Mouse (Mus musculus) forebrain, embryonic 10.5 days (tissue): ENCODE results near the gene Dlgap3. TPM values are rescaled to one million over a fixed set of nuclear protein-coding genes. Genes with fewer than 3 reads are reported as not detected.

Source experiments
- DNase-seq: peaks from one replicate; pipeline ENCODE4 v3.0.0-alpha.2; 2017; ENCODE audit warnings: low spot score; ENCODE audit errors: extremely low spot score
- H3K27ac ChIP-seq: fragments of 300-500 bp; sonication (generic); 2 replicates; pipeline ENCODE4 v1.5.1; 2016; ENCODE audit warnings: mild to moderate bottlenecking
- H3K27me3 ChIP-seq: fragments of 300-500 bp; sonication (generic); 2 replicates; pipeline ENCODE4 v1.6.1; 2016; ENCODE audit warnings: mild to moderate bottlenecking; ENCODE audit not compliant: poor library complexity, severe bottlenecking
- H3K36me3 ChIP-seq: fragments of 300-500 bp; sonication (generic); replicated peaks from 2 replicates; pipeline ENCODE4 v1.6.1; 2016; ENCODE audit warnings: mild to moderate bottlenecking, moderate library complexity
- H3K4me1 ChIP-seq: fragments of 300-500 bp; sonication (generic); 2 replicates; pipeline ENCODE4 v1.6.1; 2016
- H3K4me3 ChIP-seq: fragments of 300-500 bp; sonication (generic); 2 replicates; pipeline ENCODE4 v1.5.1; 2016; ENCODE audit warnings: mild to moderate bottlenecking, moderate library complexity
- H3K9me3 ChIP-seq: fragments of 300-500 bp; sonication (generic); 2 replicates; pipeline ENCODE4 v1.6.1; 2016; ENCODE audit warnings: mild to moderate bottlenecking, moderate library complexity
- WGBS: fragments of 180-500 bp; shearing (Covaris S2); methylation state at CpG from one replicate; pipeline ENCODE4 v1.1.7; 2016; 5-methylcytosine and 5-hydroxymethylcytosine counted together
- polyA plus RNA-seq: library from polyadenylated mRNA; unstranded; fragments of >200 nt; fragmentation: Nextera tagmentation; extraction: Ambion mirVana; gene quantifications from 2 replicates; pipeline ENCODE4 v1.2.1, GENCODE M21; 2016

Gene Dlgap3
- polyA plus RNA-seq, 1 experiment from 2014 or later, result 1.0 TPM

DNA sequence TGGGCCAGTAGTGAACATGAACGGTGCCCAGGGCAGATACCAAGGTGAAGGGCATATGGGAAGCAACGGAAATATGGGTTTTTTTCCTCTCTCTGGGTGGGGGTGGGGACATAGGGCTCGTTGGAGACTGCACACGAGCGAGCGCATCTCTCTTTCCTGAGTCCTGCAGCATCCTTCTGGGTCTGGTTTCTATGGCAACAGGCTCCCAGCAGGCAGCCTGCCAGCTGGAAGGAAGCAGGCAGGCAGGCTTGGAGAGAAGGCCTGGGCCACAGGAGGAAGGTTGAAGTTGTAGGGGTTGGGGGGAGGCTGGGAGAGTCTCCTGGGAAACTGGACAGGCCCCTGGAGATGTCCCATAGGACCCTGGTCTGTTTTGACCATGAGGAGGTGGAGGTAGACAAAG, 63.0 kb downstream of the Dlgap3 start:
- Histone ChIP-seq H3K9me3 (no peaks in the 10 kb centered on the region), H3K27me3 (peaks cover 60% of the 10 kb centered on the region), H3K4me3 (no peak overlapping the region), H3K36me3 (no peaks in the 10 kb centered on the region), H3K4me1 (peaks cover 40% of the 10 kb centered on the region), H3K27ac (0 out of 2 replicates have a peak overlapping the region, but pooled peaks have one; percentile 48)
- WGBS, result 29% methylated on average over 6 of the region's 6 CpGs
- no peak for DNase-seq

DNA sequence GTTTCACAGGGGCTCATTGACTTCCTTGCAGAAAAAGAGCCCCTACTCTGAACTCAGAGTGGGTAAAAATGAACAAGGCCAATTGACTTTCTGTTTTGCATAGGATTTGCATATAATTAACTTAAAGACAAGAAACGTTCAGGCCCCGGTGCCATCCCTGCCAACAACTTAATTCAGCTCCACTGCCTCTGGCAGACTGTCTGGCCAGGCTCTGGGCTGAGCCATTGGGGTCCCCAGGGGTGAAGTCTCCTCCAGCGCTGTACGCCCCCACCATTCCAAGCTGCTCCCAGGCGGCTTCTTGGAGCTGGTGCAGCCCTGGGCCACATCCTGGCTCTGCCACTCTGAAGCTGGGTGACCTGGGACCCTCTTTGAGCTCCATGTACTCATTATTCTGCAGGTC, 63.5 kb downstream of the Dlgap3 start:
- no peak for DNase-seq
- H3K9me3 ChIP-seq, result no peaks in the 10 kb centered on the region
- 0 out of 2 replicates have a peak overlapping the region, but pooled peaks have one; percentile 48 for H3K27ac ChIP-seq
- peaks cover 40% of the 10 kb centered on the region for H3K4me1 ChIP-seq
- H3K4me3 ChIP-seq, result no peak overlapping the region
- peaks cover 60% of the 10 kb centered on the region for H3K27me3 ChIP-seq
- 66% methylated on average over 5 of the region's 5 CpGs for WGBS
- H3K36me3 ChIP-seq, result no peaks in the 10 kb centered on the region

DNA sequence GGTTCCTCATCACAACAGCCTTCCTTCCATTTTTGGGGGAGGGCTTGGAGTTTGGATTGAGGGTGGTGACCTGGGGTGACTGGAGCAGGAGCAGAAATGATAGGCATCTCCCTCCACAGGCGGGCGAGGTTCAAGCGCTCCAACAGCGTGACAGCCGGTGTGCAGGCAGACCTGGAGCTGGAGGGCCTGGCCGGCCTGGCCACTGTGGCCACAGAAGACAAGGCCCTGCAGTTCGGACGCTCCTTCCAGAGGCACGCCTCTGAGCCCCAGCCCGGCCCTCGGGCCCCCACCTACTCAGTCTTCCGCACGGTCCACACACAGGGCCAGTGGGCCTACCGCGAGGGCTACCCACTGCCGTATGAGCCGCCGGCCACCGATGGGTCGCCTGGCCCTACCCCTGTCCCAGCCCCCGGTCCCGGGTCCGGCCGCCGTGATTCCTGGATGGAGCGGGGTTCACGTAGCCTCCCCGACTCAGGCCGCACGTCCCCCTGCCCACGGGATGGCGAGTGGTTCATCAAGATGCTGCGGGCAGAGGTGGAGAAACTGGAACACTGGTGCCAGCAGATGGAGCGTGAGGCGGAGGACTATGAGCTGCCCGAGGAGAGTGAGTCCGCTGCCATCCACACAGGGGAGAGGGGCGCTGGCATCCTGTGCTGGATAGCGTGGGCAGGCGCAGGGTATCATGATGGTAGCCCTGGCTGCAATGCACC, 64.6 kb downstream of the Dlgap3 start:
- H3K4me1 ChIP-seq, result peaks cover 40% of the 10 kb centered on the region
- no peak overlapping the region for H3K27ac ChIP-seq
- no peaks in the 10 kb centered on the region for H3K9me3 ChIP-seq
- DNase-seq, result no peak
- WGBS, result 89% methylated on average over 40 of the region's 40 CpGs
- no peaks in the 10 kb centered on the region for H3K36me3 ChIP-seq
- H3K4me3 ChIP-seq, result no peak overlapping the region
- peaks cover 56% of the 10 kb centered on the region for H3K27me3 ChIP-seq

DNA sequence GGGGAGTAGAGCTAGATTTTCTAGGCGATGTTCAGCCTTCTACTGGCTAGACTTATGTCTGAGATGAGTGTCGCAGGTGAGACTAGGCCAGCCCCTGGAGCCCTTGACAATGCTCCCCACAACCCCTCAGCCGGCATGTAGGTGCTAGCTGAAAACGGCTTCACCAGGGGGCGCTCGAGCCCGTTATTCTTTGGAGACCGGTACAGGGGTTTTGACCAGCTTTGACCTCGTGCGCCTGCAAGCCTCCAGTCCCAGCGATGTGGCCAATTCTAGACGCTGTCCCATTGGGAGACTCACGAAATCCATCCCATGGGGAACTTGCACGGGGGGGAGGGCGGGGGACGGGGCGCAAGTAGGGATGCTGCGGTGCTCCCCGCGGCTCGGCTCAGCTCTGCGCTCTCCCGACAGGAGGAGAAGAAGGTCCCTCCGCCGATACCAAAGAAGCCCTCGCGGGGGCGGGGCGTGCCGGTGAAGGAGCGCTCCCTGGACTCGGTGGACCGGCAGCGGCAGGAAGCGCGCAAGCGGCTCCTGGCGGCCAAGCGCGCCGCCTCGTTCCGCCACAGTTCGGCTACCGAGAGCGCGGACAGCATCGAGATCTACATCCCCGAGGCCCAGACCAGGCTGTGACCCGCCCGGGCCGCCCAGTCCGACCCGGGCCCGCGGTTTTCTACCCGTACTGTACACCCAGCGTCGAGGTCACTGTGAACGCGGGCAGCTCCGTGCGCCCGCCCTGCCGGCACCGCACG, 66.9 kb downstream of the Dlgap3 start:
- peaks cover 40% of the 10 kb centered on the region for H3K4me1 ChIP-seq
- peak overlapping the region; percentile 69 for H3K4me3 ChIP-seq
- DNase-seq, result peak; percentile 91
- under 1% methylated on average over 63 of the region's 67 CpGs for WGBS
- H3K36me3 ChIP-seq, result no peaks in the 10 kb centered on the region
- no peaks in the 10 kb centered on the region for H3K9me3 ChIP-seq
- H3K27me3 ChIP-seq, result peaks cover 40% of the 10 kb centered on the region
- peak overlapping the region; percentile 83 for H3K27ac ChIP-seq

DNA sequence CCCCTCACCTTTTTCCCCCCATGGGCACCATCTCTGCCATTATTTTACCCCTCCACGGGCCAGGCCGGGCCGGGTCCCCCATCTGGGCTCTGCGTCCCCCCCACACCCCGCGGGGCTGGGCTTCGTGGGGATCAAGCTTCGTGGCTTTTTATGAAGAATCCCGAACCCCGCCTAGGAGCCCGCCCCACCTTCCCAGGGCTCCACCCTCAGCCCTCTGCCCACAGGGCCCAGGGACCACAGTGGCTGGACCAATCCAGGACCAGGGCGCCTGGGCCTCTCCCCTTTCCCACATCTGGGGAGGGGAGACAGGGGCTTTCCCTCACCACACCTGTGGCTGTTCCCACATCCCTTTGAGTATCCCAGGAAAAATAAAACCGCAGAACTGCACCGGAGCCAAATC, 67.6 kb downstream of the Dlgap3 start:
- H3K4me1 ChIP-seq, result peaks cover 40% of the 10 kb centered on the region
- peak; percentile 38 for DNase-seq
- no peaks in the 10 kb centered on the region for H3K36me3 ChIP-seq
- H3K27ac ChIP-seq, result peak overlapping the region; percentile 83
- peak overlapping the region; percentile 69 for H3K4me3 ChIP-seq
- 2% methylated on average over 14 of the region's 14 CpGs for WGBS
- peaks cover 40% of the 10 kb centered on the region for H3K27me3 ChIP-seq
- no peaks in the 10 kb centered on the region for H3K9me3 ChIP-seq

DNA sequence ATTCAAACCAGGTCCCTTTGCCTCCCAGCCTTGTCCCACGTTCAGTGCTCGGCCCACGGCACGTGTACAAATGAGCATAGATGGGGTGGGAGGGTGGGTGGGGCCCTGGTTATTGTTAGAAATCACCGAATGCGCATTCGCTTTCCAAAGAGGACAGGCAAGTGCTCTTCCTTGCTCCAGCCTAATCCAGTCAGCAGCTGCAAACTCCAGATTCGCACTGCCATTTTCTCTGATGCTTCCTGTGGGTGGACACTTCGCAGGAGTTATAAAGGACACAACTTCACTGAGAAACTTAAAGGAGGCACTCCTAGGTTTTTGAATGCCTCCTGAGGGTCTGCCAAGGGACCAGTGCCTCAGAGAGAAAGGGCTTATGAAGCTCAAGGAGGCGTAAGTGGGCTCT, 68.3 kb downstream of the Dlgap3 start:
- Histone ChIP-seq H3K4me3 (peak overlapping the region; percentile 69; the same call in 1 of the 2 replicates), H3K27ac (no peak overlapping the region), H3K36me3 (no peaks in the 10 kb centered on the region), H3K4me1 (peaks cover 33% of the 10 kb centered on the region), H3K9me3 (no peaks in the 10 kb centered on the region), H3K27me3 (peaks cover 40% of the 10 kb centered on the region)
- DNase-seq, result no peak
- 48% methylated on average over 10 of the region's 10 CpGs for WGBS

DNA sequence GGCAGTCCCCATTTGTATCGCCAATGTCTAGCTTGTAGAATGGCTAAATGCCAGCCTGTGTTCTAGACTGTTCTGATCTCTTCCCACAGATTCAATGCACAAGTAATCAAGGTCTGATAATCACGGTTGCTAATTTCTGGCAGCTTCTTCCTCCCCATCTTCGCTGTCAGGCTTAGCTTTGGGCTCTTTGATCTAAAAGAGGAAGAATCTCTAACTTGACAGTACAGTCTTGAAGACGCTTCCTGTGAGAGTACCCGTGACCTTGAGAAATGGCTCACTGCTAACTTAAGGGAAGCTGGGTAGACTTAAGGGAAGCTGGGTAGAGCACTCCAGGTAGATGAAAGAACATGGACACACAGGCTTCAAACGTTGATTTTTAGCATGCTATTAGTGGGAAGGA, 73.7 kb downstream of the Dlgap3 start:
- DNase-seq, result no peak
- Histone ChIP-seq H3K9me3 (no peaks in the 10 kb centered on the region), H3K4me1 (peaks cover 20% of the 10 kb centered on the region), H3K36me3 (peaks cover 14% of the 10 kb centered on the region), H3K27ac (no peak overlapping the region), H3K27me3 (peaks cover 3% of the 10 kb centered on the region), H3K4me3 (no peak overlapping the region)
- 69% methylated on average over 6 of the region's 6 CpGs for WGBS

DNA sequence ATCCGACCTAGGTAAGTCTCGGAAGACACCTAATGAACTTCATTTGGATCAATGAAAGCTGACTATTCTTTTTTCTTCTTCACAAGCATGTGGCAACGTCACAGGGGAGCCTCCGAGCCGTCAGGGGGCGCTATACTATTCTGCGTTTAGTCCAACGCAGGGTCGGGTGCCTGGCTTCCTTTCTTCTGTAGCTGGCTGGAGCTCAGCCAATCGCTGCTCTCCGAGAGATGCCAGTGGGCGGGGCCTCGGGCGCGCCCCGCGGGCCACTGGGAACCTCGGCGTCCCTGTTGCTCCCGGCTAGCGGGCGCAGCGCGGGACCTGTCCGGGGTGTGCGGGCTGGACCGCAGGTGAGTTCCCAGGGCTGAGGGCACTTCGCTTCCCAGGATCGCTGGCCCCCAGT, 74.5 kb downstream of the Dlgap3 start, which contains the start of gene Smim12:
Gene Smim12, plus strand, starts transcription at position 233 of the 400 bp plus-strand sequence.
- H3K36me3 ChIP-seq, result peaks cover 21% of the 10 kb centered on the region
- H3K9me3 ChIP-seq, result no peaks in the 10 kb centered on the region
- H3K27me3 ChIP-seq, result no peaks in the 10 kb centered on the region
- WGBS, result under 1% methylated on average over 29 of the region's 29 CpGs
- peak within 1 kb of the TSS; percentile 89 for H3K27ac ChIP-seq
- H3K4me1 ChIP-seq, result peaks cover 17% of the 10 kb centered on the region
- H3K4me3 ChIP-seq, result peak within 1 kb of the TSS; percentile 97
- peak; percentile 98 for DNase-seq

DNA sequence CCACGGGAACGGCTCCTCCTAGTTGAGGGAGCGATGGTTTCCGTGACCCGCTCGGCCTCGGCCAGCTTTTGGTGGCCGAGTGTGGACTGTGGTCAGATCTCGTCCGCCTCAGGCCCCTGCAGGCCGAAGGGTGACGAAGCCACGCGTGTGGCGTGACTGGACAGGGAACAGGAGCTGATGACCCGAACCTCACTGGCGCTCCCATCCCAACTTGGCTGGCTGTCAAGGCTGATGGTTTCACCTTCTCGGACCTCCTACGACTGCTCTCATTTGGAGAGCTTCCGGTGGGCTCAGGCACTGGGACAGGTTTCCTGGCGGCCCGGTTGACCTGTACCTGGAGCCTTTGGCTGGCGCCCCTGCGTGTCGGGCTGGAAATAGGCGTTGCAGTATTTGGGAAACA, 74.9 kb downstream of the Dlgap3 start:
- Histone ChIP-seq H3K27ac (peak overlapping the region; percentile 89), H3K4me3 (peak overlapping the region; percentile 97), H3K36me3 (peaks cover 25% of the 10 kb centered on the region), H3K4me1 (peaks cover 17% of the 10 kb centered on the region), H3K9me3 (no peaks in the 10 kb centered on the region), H3K27me3 (no peaks in the 10 kb centered on the region)
- under 1% methylated on average over 26 of the region's 26 CpGs for WGBS
- DNase-seq, result no peak

DNA sequence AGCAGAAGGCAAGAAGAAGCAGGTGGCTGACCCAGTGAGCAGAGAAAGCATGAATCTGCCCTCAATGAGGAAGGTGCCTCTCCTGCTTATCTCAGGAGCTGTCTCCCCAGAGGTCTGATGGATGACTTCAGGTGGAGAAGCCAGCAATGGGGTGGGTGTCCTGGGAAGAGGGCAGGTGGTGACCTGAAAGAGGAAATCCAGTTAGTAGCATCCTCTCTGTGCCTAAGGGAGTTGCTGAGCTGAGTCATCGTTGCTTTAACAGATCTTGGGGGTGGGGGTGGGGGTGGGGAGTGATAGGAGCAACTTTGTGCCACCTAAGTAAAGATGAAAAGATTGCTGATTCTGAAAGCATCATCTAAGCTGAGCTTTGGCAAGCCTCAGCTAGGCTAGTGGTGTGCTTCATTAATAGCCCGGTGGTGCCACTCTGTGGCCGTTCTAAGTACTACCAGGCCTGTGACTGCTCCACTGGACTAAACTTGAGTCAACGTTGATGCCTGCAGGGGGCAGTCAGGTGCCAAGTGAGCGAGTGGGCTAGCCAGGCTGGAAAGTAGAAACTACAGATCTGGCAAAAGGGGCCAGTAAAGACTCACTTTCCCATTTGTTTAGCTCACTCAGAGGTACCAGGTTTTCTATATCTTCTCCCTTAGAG, 80.8 kb downstream of the Dlgap3 start:
- H3K4me1 ChIP-seq, result peaks cover 13% of the 10 kb centered on the region
- H3K4me3 ChIP-seq, result no peak overlapping the region
- peaks cover 28% of the 10 kb centered on the region for H3K36me3 ChIP-seq
- WGBS, result 1% methylated on average over 5 of the region's 5 CpGs
- peak; percentile 85 for DNase-seq
- H3K27me3 ChIP-seq, result no peaks in the 10 kb centered on the region
- H3K9me3 ChIP-seq, result no peaks in the 10 kb centered on the region
- H3K27ac ChIP-seq, result no peak overlapping the region

DNA sequence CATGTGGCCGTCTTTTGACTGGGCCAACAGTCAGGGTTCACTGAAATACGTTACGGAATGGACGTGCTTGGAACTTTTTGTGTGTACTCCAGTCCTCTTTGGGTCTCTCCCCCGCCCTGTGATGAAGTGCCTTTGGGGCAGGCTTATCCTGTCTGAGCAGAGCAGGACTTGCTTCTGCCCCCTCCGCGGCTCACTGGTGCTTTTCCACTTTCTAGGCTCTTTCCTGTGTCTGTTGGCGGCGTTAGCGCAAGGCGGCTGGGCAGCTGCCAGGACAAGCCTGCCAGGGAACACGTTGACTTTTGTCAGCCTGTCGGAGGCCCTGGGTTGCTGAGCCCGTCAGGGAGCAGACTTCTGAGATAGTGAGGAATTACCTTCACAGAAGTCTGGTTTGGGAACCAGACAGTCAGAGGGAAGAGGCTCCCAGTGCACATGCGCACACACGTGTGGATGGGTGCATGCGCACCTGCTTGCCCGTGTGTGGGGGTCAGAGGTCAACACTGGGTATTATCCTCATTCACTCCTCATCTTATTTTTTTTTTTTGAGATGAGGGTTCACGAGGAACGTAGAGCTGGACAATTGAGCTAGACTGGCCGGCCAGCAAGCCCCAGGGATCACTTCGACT, 83.1 kb downstream of the Dlgap3 start:
- Histone ChIP-seq H3K4me1 (peaks cover 5% of the 10 kb centered on the region), H3K4me3 (no peak overlapping the region), H3K36me3 (peaks cover 21% of the 10 kb centered on the region), H3K27ac (no peak overlapping the region), H3K9me3 (no peaks in the 10 kb centered on the region), H3K27me3 (no peaks in the 10 kb centered on the region)
- 64% methylated on average over 22 of the region's 22 CpGs for WGBS
- DNase-seq, result no peak

DNA sequence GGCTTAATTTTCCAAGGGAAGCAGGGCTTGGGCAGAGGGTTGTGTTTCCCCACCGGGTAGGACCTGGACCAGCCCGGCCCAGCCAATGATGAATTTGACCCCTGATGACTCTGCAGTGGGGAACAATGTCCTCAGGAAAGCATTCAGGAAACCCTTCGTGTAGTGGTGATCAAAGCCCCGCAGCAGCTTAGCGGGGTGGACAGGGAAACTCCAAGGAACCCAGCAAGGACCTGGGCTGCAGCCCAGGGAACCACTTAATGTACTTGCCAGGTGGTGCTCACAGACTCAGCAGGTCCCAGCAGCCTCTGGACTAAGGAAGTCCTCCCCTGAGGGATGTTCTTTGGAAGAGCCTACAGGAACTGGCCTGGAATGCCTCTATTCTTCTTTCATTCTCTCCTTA, 87.7 kb downstream of the Dlgap3 start:
- 64% methylated on average over 5 of the region's 5 CpGs for WGBS
- no peak overlapping the region for H3K4me3 ChIP-seq
- no peaks in the 10 kb centered on the region for H3K9me3 ChIP-seq
- H3K27me3 ChIP-seq, result no peaks in the 10 kb centered on the region
- peaks cover 5% of the 10 kb centered on the region for H3K4me1 ChIP-seq
- no peaks in the 10 kb centered on the region for H3K36me3 ChIP-seq
- no peak for DNase-seq
- H3K27ac ChIP-seq, result no peak overlapping the region
